Mouse (Mus musculus) midbrain, embryonic 14.5 days (tissue): ENCODE data around the gene Stat1. TPM values are rescaled to one million over a fixed set of nuclear protein-coding genes. Genes with fewer than 3 reads are reported as not detected.
A peak's percentile ranks its signal among the peaks of the same experiment; 100 is the strongest.

ENCODE experiments used
- ATAC-seq: fragments of 200-750 bp; cut with Nextera tagmentation; 2 replicates; pipeline ENCODE4 v1.8.0; 2017; ENCODE audit warnings: moderate number of reproducible peaks, moderate library complexity; ENCODE audit not compliant: low FRiP score, low TSS enrichment
- DNase-seq: peaks from one replicate; pipeline ENCODE4 v3.0.0-alpha.2; 2015
- H3K27ac ChIP-seq: fragments of 300-500 bp; sonication (generic); replicated peaks from 2 replicates; pipeline ENCODE4 v1.5.1; 2014; ENCODE audit warnings: mild to moderate bottlenecking, low read depth, low read length, moderate library complexity
- H3K27me3 ChIP-seq: fragments of 300-500 bp; sonication (generic); 2 replicates; pipeline ENCODE4 v1.6.1; 2014; ENCODE audit warnings: low read length, control low read depth, mixed read lengths; ENCODE audit not compliant: control insufficient read depth, insufficient read depth
- H3K36me3 ChIP-seq: fragments of 300-500 bp; sonication (generic); 2 replicates; pipeline ENCODE4 v1.6.1; 2014; ENCODE audit warnings: low read length, control low read depth; ENCODE audit not compliant: control insufficient read depth, insufficient read depth
- H3K4me1 ChIP-seq: fragments of 300-500 bp; sonication (generic); 2 replicates; pipeline ENCODE4 v1.6.1; 2014; ENCODE audit warnings: mild to moderate bottlenecking, antibody characterized with exemption, low read length, control low read depth; ENCODE audit not compliant: control insufficient read depth, insufficient read depth
- H3K4me2 ChIP-seq: fragments of 300-500 bp; sonication (generic); 2 replicates; pipeline ENCODE4 v1.6.1; 2014; ENCODE audit warnings: mild to moderate bottlenecking, low read length, moderate library complexity
- H3K4me3 ChIP-seq: fragments of 300-500 bp; sonication (generic); replicated peaks from 2 replicates; pipeline ENCODE4 v1.5.1; 2014; ENCODE audit warnings: low read depth, low read length
- H3K9ac ChIP-seq: fragments of 300-500 bp; sonication (generic); replicated peaks from 2 replicates; pipeline ENCODE4 v1.6.1; 2014; ENCODE audit warnings: mild to moderate bottlenecking, low read length, moderate library complexity
- H3K9me3 ChIP-seq: fragments of 300-500 bp; sonication (generic); 2 replicates; pipeline ENCODE4 v1.6.1; 2016; ENCODE audit warnings: low read length, control low read depth, mixed read lengths; ENCODE audit not compliant: control insufficient read depth
- WGBS: fragments of 180-500 bp; shearing (Covaris S2); extraction: QIAGEN DNeasy Blood & Tissue Kit; methylation state at CpG from one replicate; pipeline ENCODE4 v1.1.7; 2014; 5-methylcytosine and 5-hydroxymethylcytosine counted together
- polyA plus RNA-seq: library from polyadenylated mRNA; unstranded; fragments of >200 nt; fragmentation: Nextera tagmentation; extraction: Ambion mirVana; gene quantifications from 2 replicates; pipeline ENCODE4 v1.2.1, GENCODE M21; 2014

Stat1 gene
- polyA plus RNA-seq, 1 experiment from 2014 or later = 22.2 TPM

DNA sequence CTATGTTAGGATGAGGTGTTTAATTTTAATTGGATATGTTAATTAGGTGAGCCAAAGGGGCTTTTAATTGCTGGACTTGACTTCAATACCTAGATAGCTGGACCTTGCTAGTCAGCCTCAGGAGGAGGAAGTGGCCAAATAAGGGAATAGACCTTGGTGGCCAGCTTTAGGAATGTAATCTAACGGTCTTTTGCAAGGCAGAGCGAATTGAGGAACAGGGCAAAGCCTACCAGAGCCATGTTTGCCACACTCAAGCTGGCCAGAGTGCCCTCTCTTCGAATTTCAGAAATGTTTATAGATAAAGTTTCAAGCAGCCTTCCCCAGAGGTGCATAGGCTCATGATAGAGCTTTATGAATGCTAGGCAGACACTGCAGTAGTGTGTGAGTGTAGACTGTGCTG, 22.2 kb downstream of the Stat1 start:
- Histone ChIP-seq H3K9ac (no peak overlapping the region), H3K27me3 (no peaks in the 10 kb centered on the region), H3K4me1 (no peaks in the 10 kb centered on the region), H3K27ac (no peak overlapping the region), H3K36me3 (no peaks in the 10 kb centered on the region), H3K9me3 (no peaks in the 10 kb centered on the region), H3K4me2 (no peak overlapping the region), H3K4me3 (no peak overlapping the region)
- ATAC-seq (no peak), DNase-seq (no peak)
- WGBS = 79% methylated on average over 3 of the region's 3 CpGs

DNA sequence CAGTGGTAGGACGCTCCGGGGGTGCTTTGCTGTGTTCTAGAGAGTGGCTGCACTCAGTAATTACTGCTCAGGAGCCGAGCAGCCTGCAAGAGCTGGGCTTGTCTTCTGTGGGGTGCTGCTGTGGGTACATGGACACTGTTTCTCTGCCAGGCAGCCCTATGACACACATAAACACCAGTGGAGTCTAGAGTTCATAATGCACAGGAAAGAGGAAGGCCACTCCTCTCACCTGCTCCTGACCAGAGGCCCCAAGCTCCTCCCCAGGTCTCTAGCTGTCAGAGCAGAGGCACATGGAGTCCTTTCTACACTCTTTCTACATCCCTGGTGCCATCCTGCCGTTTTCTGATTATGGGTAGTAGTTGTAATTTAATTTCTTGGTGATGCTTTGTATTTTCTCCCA, 22.9 kb downstream of the Stat1 start:
- Histone ChIP-seq H3K9me3 (no peaks in the 10 kb centered on the region), H3K9ac (no peak overlapping the region), H3K4me3 (no peak overlapping the region), H3K27me3 (no peaks in the 10 kb centered on the region), H3K4me1 (no peaks in the 10 kb centered on the region), H3K27ac (no peak overlapping the region), H3K36me3 (no peaks in the 10 kb centered on the region), H3K4me2 (no peak overlapping the region)
- DNase-seq (no peak), ATAC-seq (no peak)
- WGBS = 86% methylated on average over 4 of the region's 4 CpGs

DNA sequence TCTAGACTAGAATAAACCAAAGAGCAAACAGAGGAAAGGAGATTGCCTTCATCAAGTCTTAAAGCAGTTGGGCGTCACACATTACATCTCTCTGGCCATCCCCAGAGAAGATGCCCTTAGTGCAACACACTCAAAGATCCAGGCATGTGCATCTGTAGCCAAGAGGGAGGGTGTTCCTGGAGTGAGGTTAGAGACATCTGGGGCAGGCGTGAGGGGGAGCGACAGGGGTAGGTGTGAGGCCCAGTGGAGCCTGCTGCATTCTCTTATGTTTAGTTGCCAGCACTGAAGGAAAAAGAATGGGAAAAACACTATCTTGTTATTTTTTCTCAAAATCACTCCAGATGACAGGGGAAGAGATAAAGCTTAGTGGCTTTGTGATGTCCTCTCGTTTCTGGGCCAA, 24.0 kb downstream of the Stat1 start:
- 86% methylated on average over 4 of the region's 4 CpGs for WGBS
- H3K9ac ChIP-seq = no peak overlapping the region
- no peaks in the 10 kb centered on the region for H3K27me3 ChIP-seq
- H3K36me3 ChIP-seq = no peaks in the 10 kb centered on the region
- H3K27ac ChIP-seq = no peak overlapping the region
- H3K4me2 ChIP-seq = no peak overlapping the region
- H3K4me3 ChIP-seq = no peak overlapping the region
- ATAC-seq (no peak), DNase-seq (no peak)
- no peaks in the 10 kb centered on the region for H3K9me3 ChIP-seq
- no peaks in the 10 kb centered on the region for H3K4me1 ChIP-seq

DNA sequence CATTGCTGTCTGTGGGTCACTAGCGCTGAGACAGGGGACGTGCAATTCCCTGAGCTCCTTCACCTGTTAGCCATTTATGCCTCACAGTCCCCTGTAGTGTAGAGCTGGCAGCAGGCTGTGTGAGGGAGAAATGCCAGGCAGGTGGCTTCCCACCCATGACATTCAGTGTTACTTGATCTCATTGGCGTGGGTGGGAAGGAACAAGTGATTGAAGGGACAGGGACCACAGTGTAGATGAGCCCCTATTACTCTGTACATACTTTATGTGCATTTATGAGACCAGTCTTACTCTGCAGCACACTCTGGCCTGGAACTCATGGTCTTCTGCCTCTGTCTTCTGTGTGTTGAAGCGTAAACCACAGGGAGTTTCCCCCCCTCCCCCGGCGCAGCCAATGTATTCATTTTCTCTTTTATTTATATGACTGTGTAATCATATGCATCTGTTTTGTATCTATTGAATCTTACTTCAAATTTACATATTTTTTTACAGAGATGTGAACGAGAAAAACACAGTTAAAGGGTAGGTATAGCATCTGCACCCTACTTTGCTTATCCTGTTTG, 24.4 kb downstream of the Stat1 start:
- no peak for DNase-seq
- H3K27ac ChIP-seq = no peak overlapping the region
- no peak overlapping the region for H3K4me3 ChIP-seq
- ATAC-seq = no peak
- no peaks in the 10 kb centered on the region for H3K4me1 ChIP-seq
- no peaks in the 10 kb centered on the region for H3K27me3 ChIP-seq
- WGBS = 92% methylated on average over 7 of the region's 7 CpGs
- no peaks in the 10 kb centered on the region for H3K36me3 ChIP-seq
- no peak overlapping the region for H3K9ac ChIP-seq
- no peak overlapping the region for H3K4me2 ChIP-seq
- H3K9me3 ChIP-seq = no peaks in the 10 kb centered on the region

DNA sequence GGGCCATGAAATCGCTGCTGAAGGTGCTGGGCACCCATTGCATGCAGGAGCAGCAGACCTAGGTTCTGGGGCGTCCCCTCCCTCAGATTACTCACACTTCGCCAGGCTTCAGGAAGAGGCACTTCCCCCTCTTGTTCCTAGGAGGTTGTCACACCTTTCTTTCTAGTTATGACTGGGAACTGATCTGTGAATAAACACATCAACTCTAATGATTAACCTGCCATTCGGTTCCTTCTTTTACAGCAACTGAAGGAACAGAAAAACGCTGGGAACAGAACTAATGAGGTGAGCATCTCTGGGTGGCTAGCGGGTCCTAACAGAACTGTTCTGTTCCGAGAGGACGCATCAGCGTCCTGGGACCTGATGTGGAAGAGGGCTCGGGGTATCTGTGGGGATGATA, 25.7 kb downstream of the Stat1 start:
- WGBS = 87% methylated on average over 10 of the region's 10 CpGs
- no peak for ATAC-seq
- Histone ChIP-seq H3K9me3 (no peaks in the 10 kb centered on the region), H3K4me1 (no peaks in the 10 kb centered on the region), H3K4me2 (no peak overlapping the region), H3K36me3 (no peaks in the 10 kb centered on the region), H3K27me3 (no peaks in the 10 kb centered on the region), H3K27ac (no peak overlapping the region), H3K9ac (no peak overlapping the region), H3K4me3 (no peak overlapping the region)
- no peak for DNase-seq

DNA sequence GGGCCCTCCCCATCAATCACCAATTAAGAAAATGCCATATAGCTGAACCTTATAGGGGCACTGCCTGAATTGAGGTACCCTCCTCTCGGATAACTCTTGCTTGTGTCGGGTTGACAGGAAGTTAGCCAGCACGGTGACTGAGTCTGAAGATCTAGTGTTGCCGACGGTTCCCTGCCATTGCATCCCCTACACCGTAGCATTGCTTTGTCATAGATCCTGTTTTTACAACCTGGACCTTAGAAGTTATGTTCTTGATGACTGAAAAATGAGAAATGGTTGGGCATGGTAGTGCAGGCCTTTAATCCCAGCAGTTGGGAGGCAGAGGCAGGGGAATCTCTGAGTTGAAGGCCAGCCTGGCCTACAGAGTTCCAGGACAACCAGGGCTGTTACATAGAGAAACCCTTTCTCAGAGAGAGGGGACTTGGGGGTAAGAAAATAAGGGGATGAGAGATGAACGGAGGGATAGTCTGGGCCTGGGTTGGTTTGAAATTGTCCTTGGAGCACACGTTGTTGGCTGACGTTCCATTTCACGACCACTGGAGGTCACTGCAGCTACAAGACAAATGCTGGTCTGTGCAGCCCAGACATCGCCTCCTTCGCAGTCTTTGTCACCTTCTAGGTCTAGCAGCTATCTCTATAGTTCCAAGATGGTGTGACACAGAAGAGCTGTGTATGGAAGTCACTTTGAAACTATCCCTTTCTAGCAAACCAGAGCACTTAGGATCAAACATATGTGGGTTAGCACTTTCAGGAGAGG, 27.2 kb downstream of the Stat1 start:
- WGBS = 57% methylated on average over 12 of the region's 12 CpGs
- Histone ChIP-seq H3K4me3 (no peak overlapping the region), H3K9me3 (no peaks in the 10 kb centered on the region), H3K9ac (no peak overlapping the region), H3K4me1 (peaks cover 4% of the 10 kb centered on the region; the same call in 1 of the 2 replicates), H3K27me3 (no peaks in the 10 kb centered on the region), H3K36me3 (no peaks in the 10 kb centered on the region), H3K4me2 (no peak overlapping the region), H3K27ac (no peak overlapping the region)
- peak; percentile 78 for ATAC-seq
- peak; percentile 91 for DNase-seq

DNA sequence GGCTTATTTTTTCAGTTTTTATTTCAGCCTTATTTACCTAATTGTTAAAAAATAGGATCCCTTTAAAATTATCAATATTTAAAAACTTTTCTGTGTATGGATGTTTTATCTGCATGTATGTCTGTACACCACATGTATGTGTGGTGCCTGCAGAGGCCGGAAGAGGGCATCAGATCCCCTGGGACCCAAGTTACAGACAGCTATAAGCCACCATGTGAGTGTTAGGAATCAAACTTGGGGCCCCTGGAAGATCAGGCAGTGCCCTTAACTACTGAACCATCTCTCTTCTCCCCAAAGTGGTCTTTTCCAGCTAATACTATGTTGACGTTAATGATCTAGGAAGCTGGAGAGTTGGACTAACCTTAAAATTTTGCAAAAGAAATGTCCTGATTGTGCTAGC, 28.2 kb downstream of the Stat1 start:
- no peaks in the 10 kb centered on the region for H3K36me3 ChIP-seq
- H3K9me3 ChIP-seq = no peaks in the 10 kb centered on the region
- H3K9ac ChIP-seq = no peak overlapping the region
- no peak overlapping the region for H3K27ac ChIP-seq
- H3K4me2 ChIP-seq = no peak overlapping the region
- no peaks in the 10 kb centered on the region for H3K27me3 ChIP-seq
- peaks cover 4% of the 10 kb centered on the region; the same call in 1 of the 2 replicates for H3K4me1 ChIP-seq
- WGBS = 89% methylated on average over 2 of the region's 2 CpGs
- H3K4me3 ChIP-seq = no peak overlapping the region
- ATAC-seq (no peak), DNase-seq (no peak)

DNA sequence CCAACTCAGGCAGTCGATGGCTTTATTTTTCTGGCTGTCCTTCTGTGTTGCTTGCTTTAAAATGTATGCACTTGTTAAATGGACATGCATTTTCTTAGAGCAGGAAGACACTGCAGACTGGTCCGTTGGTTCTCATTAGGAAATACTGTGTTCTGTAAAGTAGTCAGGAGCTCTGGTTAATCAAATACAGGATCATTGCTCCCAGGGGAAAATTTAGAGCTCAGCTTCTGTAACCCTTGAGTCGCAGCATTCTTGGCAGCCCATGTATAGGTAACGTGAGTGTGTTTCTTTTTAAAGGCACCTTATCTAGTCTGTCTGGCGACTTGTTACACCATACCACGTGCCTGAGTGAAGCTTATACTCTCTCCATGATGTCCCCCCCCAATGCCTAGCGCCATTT, 28.9 kb downstream of the Stat1 start:
- Histone ChIP-seq H3K4me1 (peaks cover 4% of the 10 kb centered on the region; the same call in 1 of the 2 replicates), H3K27ac (no peak overlapping the region), H3K9ac (no peak overlapping the region), H3K9me3 (no peaks in the 10 kb centered on the region), H3K36me3 (no peaks in the 10 kb centered on the region), H3K27me3 (no peaks in the 10 kb centered on the region), H3K4me2 (no peak overlapping the region), H3K4me3 (no peak overlapping the region)
- DNase-seq (no peak), ATAC-seq (no peak)
- 77% methylated on average over 7 of the region's 7 CpGs for WGBS

DNA sequence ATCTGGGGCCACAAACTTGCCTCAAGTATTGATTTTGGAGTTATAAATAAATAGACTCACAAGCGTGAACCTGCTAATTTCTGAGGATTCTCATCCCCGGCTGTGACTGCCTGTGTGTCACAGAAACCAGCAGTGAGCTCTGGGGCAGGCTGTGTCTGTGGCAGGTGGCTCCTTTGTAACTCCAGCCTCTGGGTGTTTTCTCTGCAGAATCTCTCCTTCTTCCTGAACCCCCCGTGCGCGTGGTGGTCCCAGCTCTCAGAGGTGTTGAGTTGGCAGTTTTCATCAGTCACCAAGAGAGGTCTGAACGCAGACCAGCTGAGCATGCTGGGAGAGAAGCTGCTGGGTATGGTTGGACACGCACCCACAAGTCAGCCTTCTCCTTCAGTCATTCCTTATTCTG, 29.5 kb downstream of the Stat1 start:
- no peak overlapping the region for H3K4me3 ChIP-seq
- 62% methylated on average over 7 of the region's 7 CpGs for WGBS
- no peak for DNase-seq
- no peak for ATAC-seq
- no peak overlapping the region for H3K9ac ChIP-seq
- no peaks in the 10 kb centered on the region for H3K27me3 ChIP-seq
- H3K4me1 ChIP-seq = peaks cover 4% of the 10 kb centered on the region; the same call in 1 of the 2 replicates
- no peaks in the 10 kb centered on the region for H3K36me3 ChIP-seq
- no peaks in the 10 kb centered on the region for H3K9me3 ChIP-seq
- H3K27ac ChIP-seq = no peak overlapping the region
- no peak overlapping the region for H3K4me2 ChIP-seq
